Mouse (Mus musculus) hindbrain, embryonic 14.5 days (tissue): ENCODE measurements around the gene Cdrt4. TPM values are rescaled to one million over a fixed set of nuclear protein-coding genes. Genes with fewer than 3 reads are reported as not detected.
A peak's percentile ranks its signal among the peaks of the same experiment; 100 is the strongest.

Experiments used
- ATAC-seq: fragments of 200-750 bp; cut with Nextera tagmentation; 2 replicates; pipeline ENCODE4 v1.8.0; 2017; ENCODE audit warnings: moderate number of reproducible peaks, mild to moderate bottlenecking, moderate TSS enrichment, moderate library complexity; ENCODE audit not compliant: low FRiP score
- DNase-seq: peaks from one replicate; pipeline ENCODE4 v3.0.0-alpha.2; 2015; ENCODE audit warnings: low spot score
- H3K27ac ChIP-seq: fragments of 300-500 bp; sonication (generic); 2 replicates; pipeline ENCODE4 v1.5.1; 2014; ENCODE audit warnings: mild to moderate bottlenecking, moderate library complexity
- H3K27me3 ChIP-seq: fragments of 300-500 bp; sonication (generic); 2 replicates; pipeline ENCODE4 v1.6.1; 2014; ENCODE audit warnings: mild to moderate bottlenecking, low read length, mixed read lengths; ENCODE audit not compliant: control insufficient read depth, insufficient read depth
- H3K36me3 ChIP-seq: fragments of 300-500 bp; sonication (generic); replicated peaks from 2 replicates; pipeline ENCODE4 v1.6.1; 2014; ENCODE audit not compliant: control insufficient read depth, insufficient read depth
- H3K4me1 ChIP-seq: fragments of 300-500 bp; sonication (generic); replicated peaks from 2 replicates; pipeline ENCODE4 v1.6.1; 2014; ENCODE audit warnings: antibody characterized with exemption, low read length, mixed read lengths; ENCODE audit not compliant: control insufficient read depth, insufficient read depth
- H3K4me2 ChIP-seq: fragments of 300-500 bp; sonication (generic); replicated peaks from 2 replicates; pipeline ENCODE4 v1.6.1; 2014; ENCODE audit warnings: mild to moderate bottlenecking, moderate library complexity
- H3K4me3 ChIP-seq: fragments of 300-500 bp; sonication (generic); replicated peaks from 2 replicates; pipeline ENCODE4 v1.5.1; 2014; ENCODE audit warnings: mild to moderate bottlenecking, low read length
- H3K9ac ChIP-seq: fragments of 300-500 bp; sonication (generic); 2 replicates; pipeline ENCODE4 v1.6.1; 2014
- H3K9me3 ChIP-seq: fragments of 300-500 bp; sonication (generic); 2 replicates; pipeline ENCODE4 v1.6.1; 2016; ENCODE audit warnings: low read length; ENCODE audit not compliant: control insufficient read depth
- WGBS: fragments of 180-500 bp; shearing (Covaris S2); extraction: QIAGEN DNeasy Blood & Tissue Kit; methylation state at CpG from one replicate; pipeline ENCODE4 v1.1.7; 2014; 5-methylcytosine and 5-hydroxymethylcytosine counted together
- polyA plus RNA-seq: library from polyadenylated mRNA; unstranded; fragments of >200 nt; fragmentation: Nextera tagmentation; extraction: Ambion mirVana; gene quantifications from 2 replicates; pipeline ENCODE4 v1.2.1, GENCODE M21; 2014

Cdrt4 gene
- not detected in 2 replicates for polyA plus RNA-seq

DNA sequence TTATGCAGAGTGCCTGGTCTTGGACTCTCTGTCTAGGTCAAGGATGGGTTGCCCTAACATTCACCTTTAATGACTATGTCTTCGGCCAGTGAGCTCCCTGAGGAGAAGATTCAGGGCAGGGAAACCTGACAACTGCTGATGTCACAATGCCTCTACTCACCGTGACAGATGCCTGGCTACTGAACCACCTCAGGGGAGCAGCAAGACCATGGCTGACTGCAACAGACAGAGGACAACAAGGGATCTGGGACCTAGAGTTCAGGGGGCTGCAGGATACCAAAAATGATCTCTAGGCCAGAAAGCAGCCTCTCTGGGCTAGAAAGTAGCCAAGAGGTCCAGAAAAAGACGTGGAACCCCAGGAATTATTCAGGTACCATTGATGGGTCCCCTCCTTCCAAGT lies at the start of gene Cdrt4:
TSS of gene Cdrt4 (plus strand) at position 182 of the 400 bp plus-strand sequence.
- H3K4me2 ChIP-seq: no peak within 1 kb of the TSS
- DNase-seq (no peak), ATAC-seq (no peak)
- H3K27me3 ChIP-seq: no peaks in the 10 kb centered on the region
- WGBS: 76% methylated on average over 3 of the region's 3 CpGs
- H3K9ac ChIP-seq: no peak within 1 kb of the TSS
- H3K4me1 ChIP-seq: no peaks in the 10 kb centered on the region
- no peak within 1 kb of the TSS for H3K27ac ChIP-seq
- H3K36me3 ChIP-seq: no peaks in the 10 kb centered on the region
- H3K4me3 ChIP-seq: no peak within 1 kb of the TSS
- H3K9me3 ChIP-seq: no peaks in the 10 kb centered on the region

DNA sequence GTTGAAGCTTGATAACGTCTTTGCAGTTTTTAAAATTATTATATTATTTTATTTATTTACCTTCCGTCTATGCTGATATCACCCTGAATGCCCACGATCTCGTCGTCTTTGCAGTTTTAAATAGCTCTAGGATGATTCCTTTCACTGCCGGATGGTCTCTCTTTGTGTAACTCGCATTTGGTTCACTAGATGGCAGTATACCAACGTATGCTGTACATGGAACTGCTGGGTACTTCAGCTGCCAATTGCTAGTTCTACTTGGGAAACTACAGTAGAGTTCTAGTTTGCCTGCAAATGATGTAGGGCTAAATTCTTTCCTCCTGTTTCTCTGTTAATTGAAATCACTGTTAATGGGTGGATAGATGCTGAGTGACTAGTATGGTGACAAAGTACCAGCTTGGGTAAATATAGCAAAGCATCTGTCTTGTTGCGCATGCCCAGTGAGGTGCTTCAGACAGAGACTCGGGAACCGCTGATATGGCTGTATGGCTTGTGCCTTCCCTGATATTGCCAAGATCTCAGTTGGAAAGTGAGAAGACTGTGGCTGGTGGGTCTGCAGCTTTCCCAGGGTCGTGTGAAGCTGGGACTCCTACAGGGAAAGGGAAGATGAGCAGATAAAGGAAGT lies 49.2 kb upstream of the Cdrt4 start:
- Histone ChIP-seq H3K9ac (no peak overlapping the region), H3K4me3 (no peak overlapping the region), H3K36me3 (no peaks in the 10 kb centered on the region), H3K4me1 (no peaks in the 10 kb centered on the region), H3K4me2 (no peak overlapping the region), H3K27ac (no peak overlapping the region), H3K9me3 (no peaks in the 10 kb centered on the region), H3K27me3 (no peaks in the 10 kb centered on the region)
- peak; percentile 94 for DNase-seq
- WGBS: 37% methylated on average over 12 of the region's 12 CpGs
- peak; percentile 62; the same call in 1 of the 2 replicates for ATAC-seq

GRCm38 (mm10) chr11:62903871-62904495 lies 47.0 kb upstream of the Cdrt4 start:
- H3K4me3 ChIP-seq: no peak overlapping the region
- no peaks in the 10 kb centered on the region for H3K36me3 ChIP-seq
- ATAC-seq: no peak
- no peaks in the 10 kb centered on the region for H3K9me3 ChIP-seq
- no peak overlapping the region for H3K27ac ChIP-seq
- WGBS: 77% methylated on average over 6 of the region's 6 CpGs
- DNase-seq: no peak
- H3K4me1 ChIP-seq: no peaks in the 10 kb centered on the region
- no peaks in the 10 kb centered on the region for H3K27me3 ChIP-seq
- H3K9ac ChIP-seq: no peak overlapping the region
- no peak overlapping the region for H3K4me2 ChIP-seq

DNA sequence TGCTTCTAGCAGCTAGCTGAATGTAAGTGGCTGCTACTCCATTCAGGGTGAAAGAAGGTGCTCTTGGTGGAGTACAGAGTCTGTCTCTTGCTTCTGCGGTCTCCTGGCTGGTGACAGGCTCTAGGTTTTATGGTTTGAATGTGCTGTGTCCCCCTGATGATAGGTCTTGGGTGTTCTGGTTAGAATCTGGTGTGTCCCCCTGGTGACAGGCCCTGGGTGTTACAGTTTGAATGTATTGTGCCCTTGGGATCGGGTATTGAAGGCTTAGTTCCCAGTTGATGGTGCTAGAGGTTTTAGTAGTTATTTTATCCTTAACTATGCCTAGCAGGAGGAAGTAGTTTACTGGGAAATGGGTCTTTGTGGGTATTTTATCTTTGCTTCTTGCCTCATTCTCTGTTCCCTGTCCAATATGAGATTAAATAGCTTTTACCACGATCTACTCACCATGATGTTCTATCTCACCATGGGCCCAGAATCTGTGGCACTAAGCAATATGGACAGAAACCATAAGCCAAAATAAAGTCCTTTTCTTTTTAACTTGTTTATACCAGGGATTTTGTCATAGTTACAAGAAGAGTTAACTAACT lies 41.2 kb upstream of the Cdrt4 start:
- Histone ChIP-seq H3K27ac (no peak overlapping the region), H3K9me3 (no peaks in the 10 kb centered on the region), H3K4me1 (no peaks in the 10 kb centered on the region; the same call in 1 of the 2 replicates), H3K9ac (no peak overlapping the region), H3K36me3 (no peaks in the 10 kb centered on the region), H3K4me3 (no peak overlapping the region), H3K4me2 (no peak overlapping the region), H3K27me3 (no peaks in the 10 kb centered on the region)
- 80% methylated on average over 3 of the region's 3 CpGs for whole genome bisulfite sequencing
- DNase-seq (no peak), ATAC-seq (no peak)

GRCm38 (mm10) chr11:62911362-62911761 lies 39.6 kb upstream of the Cdrt4 start:
- DNase-seq (no peak), ATAC-seq (peak; percentile 37; the same call in 1 of the 2 replicates)
- no peak overlapping the region for H3K27ac ChIP-seq
- no peaks in the 10 kb centered on the region for H3K36me3 ChIP-seq
- no peak overlapping the region for H3K4me3 ChIP-seq
- WGBS: 19% methylated on average over 8 of the region's 8 CpGs
- H3K9ac ChIP-seq: no peak overlapping the region
- H3K9me3 ChIP-seq: no peaks in the 10 kb centered on the region
- no peaks in the 10 kb centered on the region; the same call in 1 of the 2 replicates for H3K4me1 ChIP-seq
- H3K27me3 ChIP-seq: no peaks in the 10 kb centered on the region
- H3K4me2 ChIP-seq: no peak overlapping the region

- Histone ChIP-seq H3K27me3 (no peaks in the 10 kb centered on the region), H3K4me3 (no peak overlapping the region), H3K4me2 (no peak overlapping the region), H3K27ac (no peak overlapping the region), H3K9ac (no peak overlapping the region), H3K36me3 (no peaks in the 10 kb centered on the region), H3K9me3 (no peaks in the 10 kb centered on the region), H3K4me1 (no peaks in the 10 kb centered on the region; the same call in 1 of the 2 replicates)
- 100% methylated on average over 2 of the region's 2 CpGs for WGBS
- ATAC-seq: no peak
- DNase-seq: no peak
Measured at GRCm38 (mm10) chr11:62913141-62913540, 37.9 kb upstream of the Cdrt4 start.

DNA sequence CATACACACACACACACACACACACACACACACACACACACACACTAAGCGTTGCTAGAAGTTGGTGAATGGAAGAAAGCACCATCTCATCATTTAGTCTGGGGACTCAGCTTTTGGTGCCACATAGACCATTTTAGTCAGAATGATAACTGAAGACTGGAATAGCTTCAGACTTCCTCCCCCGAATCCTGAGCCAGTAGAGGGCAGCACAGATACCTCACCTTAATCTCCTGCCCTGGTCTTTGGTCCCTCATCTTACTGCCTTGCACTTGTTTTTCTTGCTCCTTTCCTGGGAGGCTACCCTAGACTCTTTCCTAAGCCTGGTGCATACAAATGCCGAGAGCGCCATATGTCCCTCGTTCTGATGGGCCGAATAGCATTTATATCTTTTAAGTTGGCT lies 36.5 kb upstream of the Cdrt4 start:
- ATAC-seq: no peak
- 68% methylated on average over 6 of the region's 6 CpGs for WGBS
- H3K9me3 ChIP-seq: no peaks in the 10 kb centered on the region; the same call in 1 of the 2 replicates
- no peaks in the 10 kb centered on the region; the same call in 1 of the 2 replicates for H3K4me1 ChIP-seq
- H3K4me2 ChIP-seq: no peak overlapping the region
- DNase-seq: no peak
- H3K9ac ChIP-seq: no peak overlapping the region
- H3K27me3 ChIP-seq: no peaks in the 10 kb centered on the region
- H3K4me3 ChIP-seq: no peak overlapping the region
- no peaks in the 10 kb centered on the region for H3K36me3 ChIP-seq
- no peak overlapping the region for H3K27ac ChIP-seq

GRCm38 (mm10) chr11:62915486-62915885 lies 35.5 kb upstream of the Cdrt4 start:
- no peak overlapping the region for H3K4me2 ChIP-seq
- ATAC-seq (no peak), DNase-seq (no peak)
- no peak overlapping the region for H3K9ac ChIP-seq
- H3K27ac ChIP-seq: no peak overlapping the region
- H3K4me1 ChIP-seq: no peaks in the 10 kb centered on the region; the same call in 1 of the 2 replicates
- no peaks in the 10 kb centered on the region for H3K36me3 ChIP-seq
- no peak overlapping the region for H3K4me3 ChIP-seq
- H3K27me3 ChIP-seq: no peaks in the 10 kb centered on the region
- WGBS: 95% methylated on average over 2 of the region's 2 CpGs
- no peaks in the 10 kb centered on the region; the same call in 1 of the 2 replicates for H3K9me3 ChIP-seq

DNA sequence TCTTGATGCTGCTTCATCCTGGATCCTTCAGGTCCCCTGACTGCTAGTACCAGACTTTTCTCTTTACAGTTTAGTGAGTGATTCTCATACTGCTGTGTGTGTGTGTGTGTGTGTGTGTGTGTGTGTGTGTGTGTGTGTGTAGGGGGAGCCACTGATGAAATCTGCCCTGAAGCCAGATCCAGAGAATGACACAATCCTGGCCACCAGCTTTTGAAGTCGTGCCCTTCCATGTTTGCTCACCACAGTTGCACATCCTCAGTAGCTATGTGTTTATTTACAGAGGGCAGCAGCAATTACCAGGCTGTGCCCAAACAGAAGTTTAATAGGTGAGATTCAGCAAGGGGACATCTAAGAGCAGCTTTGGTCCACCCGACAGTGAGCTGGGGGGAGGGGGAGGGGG lies 34.2 kb upstream of the Cdrt4 start:
- Histone ChIP-seq H3K4me1 (no peaks in the 10 kb centered on the region; the same call in 1 of the 2 replicates), H3K36me3 (no peaks in the 10 kb centered on the region), H3K4me3 (no peak overlapping the region), H3K27me3 (no peaks in the 10 kb centered on the region), H3K27ac (no peak overlapping the region), H3K9me3 (no peaks in the 10 kb centered on the region; the same call in 1 of the 2 replicates), H3K9ac (no peak overlapping the region), H3K4me2 (no peak overlapping the region)
- 56% methylated on average over 2 of the region's 2 CpGs for WGBS
- DNase-seq (no peak), ATAC-seq (no peak)
